ENCODE assay signal across 8 mouse cellular contexts in the genomic region with DNA sequence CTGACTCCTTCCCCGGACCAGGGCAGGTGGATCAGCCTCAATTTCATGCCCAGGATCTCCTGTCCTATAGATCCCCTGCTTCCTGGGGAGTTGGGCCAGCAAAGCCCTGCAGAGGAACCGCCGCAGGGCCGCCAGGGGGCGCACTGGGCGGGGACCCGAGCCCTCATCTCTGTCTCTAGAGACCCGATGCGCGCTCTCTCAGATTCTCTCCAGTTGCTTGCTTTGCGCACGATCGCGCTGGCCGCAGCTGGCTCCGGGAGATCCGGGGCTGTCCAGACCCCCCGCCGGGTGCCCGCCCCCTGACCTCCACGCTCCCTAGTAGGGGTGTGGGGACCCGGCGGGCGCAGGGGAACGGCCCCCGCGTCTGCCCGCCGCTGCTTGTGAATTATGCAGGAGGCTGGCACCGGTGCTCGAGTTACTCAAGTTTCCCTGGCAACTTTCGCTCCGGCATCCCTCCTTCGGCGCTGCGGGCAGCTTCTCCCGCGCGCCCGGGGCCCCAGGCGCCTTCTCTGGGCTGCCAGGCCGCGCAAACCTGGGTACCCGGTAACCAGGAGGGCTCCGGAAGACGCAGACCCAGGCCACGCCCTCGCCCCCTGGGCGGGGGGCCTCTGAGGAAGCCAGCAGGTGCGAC. TPM values are rescaled to one million over a fixed set of nuclear protein-coding genes. Genes with fewer than 3 reads are reported as not detected.
DNase-seq lines count a peak whose midpoint lies in the region; ATAC-seq lines count a peak whose summit lies in the region.

No protein-coding gene starts in this region.

- peaks cover 8% of the 10 kb centered on the region for H3K4me1 ChIP-seq in heart, embryonic 11.5 days (ENCODE audit: control insufficient read depth, insufficient read depth, low read length)
- peaks cover 17% of the 10 kb centered on the region for H3K4me1 ChIP-seq in kidney, embryonic 16.5 days (ENCODE audit: insufficient read depth, low read length)
- no peaks in the 10 kb centered on the region for H3K4me1 ChIP-seq in liver, embryonic 12.5 days
- peaks cover 9% of the 10 kb centered on the region for H3K4me1 ChIP-seq in neural tube, embryonic 11.5 days (ENCODE audit: control insufficient read depth, insufficient read depth, low read length)

- H3K4me3 ChIP-seq in heart, embryonic 11.5 days (ENCODE audit: low read depth, low read length), result peak overlapping the region; percentile 51
- peak overlapping the region; percentile 59 for H3K4me3 ChIP-seq in kidney, embryonic 16.5 days (ENCODE audit: low read length)
- H3K4me3 ChIP-seq in liver, embryonic 12.5 days, result peak overlapping the region; percentile 48
- peak overlapping the region; percentile 42 for H3K4me3 ChIP-seq in neural tube, embryonic 11.5 days (ENCODE audit: low read depth, low read length)

- WGBS in heart, embryonic 11.5 days (ENCODE audit: insufficient replicate concordance), result under 1% methylated on average over 50 of the region's 50 CpGs
- under 1% methylated on average over 49 of the region's 50 CpGs for whole genome bisulfite sequencing in kidney, embryonic 16.5 days
- WGBS in liver, embryonic 12.5 days (ENCODE audit: insufficient replicate concordance), result 2% methylated on average over 50 of the region's 50 CpGs
- under 1% methylated on average over 45 of the region's 50 CpGs for WGBS in neural tube, embryonic 11.5 days

- DNase-seq in gastrocnemius, adult 18-20 months (ENCODE audit: low spot score), result peak; percentile 5
- no peak for DNase-seq in gastrocnemius, adult 8-10 months (ENCODE audit: low spot score in 2 of 2)
- DNase-seq in embryo, embryonic 9.5 days (ENCODE audit: extremely low spot score), result peak; percentile 84
- DNase-seq in neural tube, embryonic 11.5 days (ENCODE audit: low spot score), result peak; percentile 84
- peak; percentile 2 for DNase-seq in telencephalon, adult 2 months (ENCODE audit: low read depth, low spot score)

- no peaks in the 10 kb centered on the region for H3K36me3 ChIP-seq in heart, embryonic 11.5 days (ENCODE audit: control insufficient read depth, insufficient read depth, low read length)
- no peaks in the 10 kb centered on the region for H3K36me3 ChIP-seq in kidney, embryonic 16.5 days (ENCODE audit: insufficient read depth, low read length)
- H3K36me3 ChIP-seq in liver, embryonic 12.5 days, result no peaks in the 10 kb centered on the region
- H3K36me3 ChIP-seq in neural tube, embryonic 11.5 days (ENCODE audit: control insufficient read depth, insufficient read depth, low read length), result no peaks in the 10 kb centered on the region

- H3K9me3 ChIP-seq in heart, embryonic 11.5 days (replicated peaks; ENCODE audit: control insufficient read depth, low read length), result no peaks in the 10 kb centered on the region
- H3K9me3 ChIP-seq in kidney, embryonic 16.5 days (ENCODE audit: low read length), result no peaks in the 10 kb centered on the region
- H3K9me3 ChIP-seq in liver, embryonic 12.5 days (replicated peaks), result no peaks in the 10 kb centered on the region
- H3K9me3 ChIP-seq in neural tube, embryonic 11.5 days (ENCODE audit: control insufficient read depth, low read length), result no peaks in the 10 kb centered on the region

- H3K27me3 ChIP-seq in heart, embryonic 11.5 days (ENCODE audit: control insufficient read depth, insufficient read depth, low read length), result peaks cover 85% of the 10 kb centered on the region
- H3K27me3 ChIP-seq in kidney, embryonic 16.5 days (ENCODE audit: insufficient read depth, low read length), result peaks cover 53% of the 10 kb centered on the region
- H3K27me3 ChIP-seq in liver, embryonic 12.5 days (replicated peaks), result peaks cover 86% of the 10 kb centered on the region
- peaks cover 51% of the 10 kb centered on the region for H3K27me3 ChIP-seq in neural tube, embryonic 11.5 days (ENCODE audit: control insufficient read depth, insufficient read depth, low read length)

- no peak overlapping the region for H3K27ac ChIP-seq in heart, embryonic 11.5 days (ENCODE audit: low read depth, low read length)
- H3K27ac ChIP-seq in kidney, embryonic 16.5 days (ENCODE audit: low read length), result peak overlapping the region; percentile 94
- no peak overlapping the region for H3K27ac ChIP-seq in liver, embryonic 12.5 days
- no peak overlapping the region for H3K27ac ChIP-seq in neural tube, embryonic 11.5 days (ENCODE audit: low read depth, low read length)

- ATAC-seq in heart, embryonic 11.5 days (replicated peaks; ENCODE audit: insufficient number of reproducible peaks, low FRiP score, low TSS enrichment), result no peak
- ATAC-seq in kidney, embryonic 16.5 days (ENCODE audit: low FRiP score, low TSS enrichment), result peak; percentile 77
- peak; percentile 40; the same call in 1 of the 2 replicates for ATAC-seq in liver, embryonic 12.5 days
- peak; percentile 69 for ATAC-seq in neural tube, embryonic 11.5 days (ENCODE audit: insufficient read depth, low FRiP score, low TSS enrichment)

- peak overlapping the region; percentile 76 for H3K4me2 ChIP-seq in heart, embryonic 11.5 days
- peak overlapping the region; percentile 90 for H3K4me2 ChIP-seq in kidney, embryonic 16.5 days (replicated peaks; ENCODE audit: low read depth, low read length)
- H3K4me2 ChIP-seq in liver, embryonic 12.5 days, result peak overlapping the region; percentile 64
- peak overlapping the region; percentile 84 for H3K4me2 ChIP-seq in neural tube, embryonic 11.5 days (ENCODE audit: low read depth)

- 0 out of 2 replicates have a peak overlapping the region, but pooled peaks have one; percentile 8 for H3K9ac ChIP-seq in heart, embryonic 11.5 days (ENCODE audit: low read depth, low read length)
- H3K9ac ChIP-seq in kidney, embryonic 16.5 days (replicated peaks; ENCODE audit: low read length), result peak overlapping the region; percentile 60
- H3K9ac ChIP-seq in liver, embryonic 12.5 days, result 0 out of 2 replicates have a peak overlapping the region, but pooled peaks have one; percentile 24
- H3K9ac ChIP-seq in neural tube, embryonic 11.5 days (ENCODE audit: low read length), result peak overlapping the region; percentile 56

RNA-seq across cellular contexts. Expression of a gene that starts 22.9 kb away (rescaled TPM):
- under 1 TPM; 0.11 to 0.12 TPM for total RNA-seq in gastrocnemius, adult 18-20 months (2021)
- under 1 TPM; 0.07 to 0.13 (median 0.08) TPM for total RNA-seq in gastrocnemius, adult 8-10 months (2022)
- polyA plus RNA-seq in heart, embryonic 11.5 days (2014; fragmentation: Nextera tagmentation; extraction: Ambion mirVana), result 0.20 and 0.40 TPM in 2 replicates
- polyA plus RNA-seq in kidney, embryonic 16.5 days (2015; fragmentation: Nextera tagmentation; extraction: Ambion mirVana), result 3.6 and 4.0 TPM in 2 replicates
- polyA plus RNA-seq in liver, embryonic 12.5 days (2016; fragmentation: Nextera tagmentation; extraction: Ambion mirVana), result 0.31 and 0.48 TPM in 2 replicates
- polyA plus RNA-seq in neural tube, embryonic 11.5 days (2014; fragmentation: Nextera tagmentation; extraction: Ambion mirVana), result 2.1 and 2.4 TPM in 2 replicates

Comparison
In these comparisons a context has a peak if more than half of its experiments do, and no peak if none do; other contexts are left out.
1. DNase-seq: peak in gastrocnemius, adult 18-20 months (single experiment), embryo, embryonic 9.5 days (single experiment), neural tube, embryonic 11.5 days (single experiment) and telencephalon, adult 2 months (single experiment); none in gastrocnemius, adult 8-10 months (0 of 2).
2. H3K9ac ChIP-seq: peak in every context shown above with its lines; median percentile 60 in kidney, embryonic 16.5 days; 56 in neural tube, embryonic 11.5 days; 24 in liver, embryonic 12.5 days; 8 in heart, embryonic 11.5 days.
3. Peak in every context shown above with its lines, with median percentiles within 50 percentile points of each other: H3K4me2 ChIP-seq and H3K4me3 ChIP-seq.